Mouse (Mus musculus) CD4-positive helper T cell, adult 2 months (primary cell): ENCODE results near the gene Txn1.

Experiments used
- DNase-seq: peaks from one replicate; pipeline ENCODE4 v3.0.0-alpha.2; 2012; ENCODE audit warnings: low read depth, missing footprints, low spot score

The Txn1 gene

DNA sequence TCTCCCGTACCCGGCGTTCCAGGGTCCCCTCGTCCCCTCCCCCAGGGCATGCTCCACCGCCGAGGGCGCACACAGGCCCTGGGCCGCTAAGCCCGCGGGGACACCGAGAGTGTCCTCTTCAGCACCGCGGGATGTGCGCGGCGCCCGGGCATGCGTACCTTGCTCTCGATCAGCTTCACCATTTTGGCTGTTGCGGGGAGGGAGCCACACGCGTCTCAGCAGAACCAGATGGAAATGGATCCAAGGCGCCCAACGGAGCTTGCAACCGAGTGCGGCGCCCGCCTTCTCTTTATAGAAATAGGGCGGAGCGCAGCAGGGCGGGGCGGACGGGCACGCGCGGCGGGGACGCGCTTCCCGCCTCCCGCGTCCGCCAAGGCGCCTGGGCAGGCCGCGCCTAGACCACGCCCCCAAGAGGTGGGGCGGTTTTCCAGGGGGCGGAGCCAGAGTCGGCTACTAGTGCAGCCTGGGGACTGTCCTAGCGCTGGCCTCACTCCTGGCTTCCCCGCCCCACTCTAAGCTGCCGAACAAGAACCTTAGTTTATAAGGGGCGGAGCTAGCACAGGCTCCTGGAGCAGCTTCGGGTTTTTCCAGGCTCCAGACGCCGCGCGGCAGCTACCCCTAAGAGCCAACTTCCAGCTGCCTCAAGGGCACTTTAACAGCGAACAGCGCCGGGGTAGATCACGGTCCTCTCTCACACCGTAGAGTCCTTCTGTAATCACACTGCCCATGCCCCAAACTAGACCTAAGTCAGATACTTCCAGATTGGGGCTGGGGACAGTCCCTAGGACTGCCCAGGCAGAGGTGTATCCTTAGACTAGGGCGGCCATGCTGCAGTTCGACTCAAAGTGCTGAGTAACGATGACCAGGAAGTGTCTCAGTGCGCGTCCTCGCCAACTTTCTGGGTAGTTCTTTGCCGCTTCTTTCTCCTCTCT, at the start of gene Txn1:
TSS of gene Txn1 (minus strand) at position 383 of the 932 bp plus-strand sequence.
- peak; percentile 97 for DNase-seq

DNA sequence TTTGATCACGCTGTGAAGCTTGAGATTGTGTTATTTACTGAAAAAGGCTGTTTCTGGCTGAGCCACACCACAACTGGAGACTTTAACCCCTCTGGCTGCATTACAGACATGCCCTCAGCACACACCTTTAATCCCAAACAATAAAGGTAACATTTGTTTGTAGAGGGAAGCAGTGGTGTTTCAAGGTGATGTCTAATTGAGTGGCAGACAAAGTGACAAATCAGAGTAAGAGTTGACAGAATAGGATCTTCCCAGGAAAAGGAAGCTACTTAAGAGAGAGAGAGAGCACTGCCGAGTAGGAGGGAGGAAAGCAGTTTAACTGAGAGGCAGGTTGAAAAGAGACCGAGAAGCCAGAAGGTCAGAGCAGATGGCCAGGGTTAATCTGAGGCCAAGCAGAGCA, 47.3 kb upstream of the Txn1 start:
- DNase-seq: no peak

DNA sequence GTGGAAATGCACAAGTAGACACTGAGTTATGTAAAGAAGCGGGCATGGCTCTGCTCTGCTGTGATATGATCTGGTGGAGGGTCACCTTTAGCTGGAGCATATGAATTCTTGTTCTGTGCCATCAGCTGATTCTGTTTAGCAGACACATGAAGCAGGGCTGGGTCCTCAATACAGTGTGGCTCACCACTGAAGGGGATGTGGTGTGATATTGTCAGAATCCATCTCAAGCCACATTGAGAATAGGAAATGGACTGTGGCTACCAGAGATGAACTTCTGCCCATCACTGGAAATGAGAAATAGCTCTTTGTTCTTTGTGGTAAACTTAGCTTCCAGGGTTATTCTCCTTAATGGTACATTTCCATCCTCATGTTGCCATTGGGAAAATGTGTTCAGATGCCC, 35.2 kb upstream of the Txn1 start:
- DNase-seq: no peak

DNA sequence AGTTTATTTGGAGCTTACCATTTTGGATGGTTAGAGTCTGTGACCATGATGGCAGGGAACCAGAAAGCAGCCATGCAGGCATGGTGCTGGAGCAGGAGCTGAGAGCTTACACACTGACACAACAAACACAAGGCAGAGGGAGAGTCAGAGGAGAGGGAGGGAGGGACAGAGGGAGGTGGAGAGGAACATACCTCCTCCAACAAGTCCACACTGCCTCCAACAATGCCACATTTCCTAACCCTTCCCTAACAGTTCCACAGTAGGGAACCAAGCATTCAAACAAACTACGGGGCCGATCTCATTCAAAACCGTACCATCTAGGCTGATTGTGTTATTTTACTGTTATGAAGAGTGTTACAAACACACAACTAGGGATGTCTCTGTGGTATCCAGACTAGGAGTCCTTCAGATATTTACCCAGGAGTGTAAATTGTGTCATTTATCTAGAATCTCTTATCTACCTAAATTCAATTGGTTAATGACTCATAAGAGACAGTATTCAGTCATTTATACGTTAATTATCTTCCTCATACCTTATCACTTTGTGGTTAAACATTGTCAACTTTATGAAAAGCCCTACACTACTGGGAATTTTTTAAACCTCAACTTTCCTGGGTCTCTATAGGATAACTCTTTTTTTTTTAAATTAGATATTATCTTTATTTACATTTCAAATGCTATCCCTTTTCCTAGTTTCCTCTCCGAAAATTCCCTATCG, 18.3 kb upstream of the Txn1 start:
- no peak for DNase-seq

DNA sequence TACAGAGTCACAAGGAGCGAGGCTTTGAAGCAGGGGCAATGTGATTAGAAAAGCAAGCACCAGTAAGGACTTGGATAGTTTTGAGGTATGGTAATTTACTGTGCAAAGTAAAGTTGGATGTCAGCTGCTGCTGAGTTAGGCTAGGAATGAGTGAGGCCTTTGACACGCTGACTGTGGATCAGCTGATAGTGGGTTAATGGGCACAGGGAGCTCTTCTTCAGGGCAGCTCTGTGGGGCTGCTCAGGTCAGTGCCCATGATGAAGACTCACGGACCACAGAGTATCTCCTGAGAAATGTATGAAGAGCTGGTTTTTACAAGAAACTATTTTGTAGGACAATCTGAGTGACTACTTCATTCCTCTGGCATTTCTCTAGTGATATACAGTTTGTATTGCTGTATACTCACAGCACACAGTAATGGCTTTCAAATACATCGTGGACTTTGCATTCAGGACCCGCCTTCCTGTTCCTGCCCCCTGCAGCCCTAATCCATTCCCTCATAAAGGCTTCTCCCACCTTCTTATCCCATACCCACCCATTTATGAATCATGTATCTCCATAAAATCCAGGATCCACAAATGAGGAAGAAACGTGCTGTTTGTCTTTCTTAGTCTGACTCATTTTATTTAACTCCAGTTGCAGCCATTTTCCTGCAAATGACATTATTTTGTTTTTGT, 17.5 kb upstream of the Txn1 start:
- DNase-seq: no peak

DNA sequence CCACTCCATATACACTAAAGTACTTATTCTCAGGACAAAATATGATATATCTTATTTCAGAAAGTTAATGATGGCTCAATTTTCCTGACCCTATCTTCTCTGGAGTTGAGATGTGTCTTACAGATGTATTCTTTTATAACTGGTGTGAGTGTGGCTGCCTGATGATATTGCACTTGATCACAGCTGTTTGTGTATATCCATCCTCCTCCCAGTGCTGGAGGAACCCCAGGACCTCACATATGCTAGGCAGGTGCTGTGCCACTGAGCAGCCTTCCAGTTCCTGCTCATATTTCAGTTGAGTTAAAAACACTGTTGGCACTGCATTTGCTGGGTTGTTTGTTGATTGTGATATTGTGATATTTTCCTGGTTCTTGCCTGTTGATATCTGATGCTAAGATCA, 14.1 kb upstream of the Txn1 start:
- no peak for DNase-seq

DNA sequence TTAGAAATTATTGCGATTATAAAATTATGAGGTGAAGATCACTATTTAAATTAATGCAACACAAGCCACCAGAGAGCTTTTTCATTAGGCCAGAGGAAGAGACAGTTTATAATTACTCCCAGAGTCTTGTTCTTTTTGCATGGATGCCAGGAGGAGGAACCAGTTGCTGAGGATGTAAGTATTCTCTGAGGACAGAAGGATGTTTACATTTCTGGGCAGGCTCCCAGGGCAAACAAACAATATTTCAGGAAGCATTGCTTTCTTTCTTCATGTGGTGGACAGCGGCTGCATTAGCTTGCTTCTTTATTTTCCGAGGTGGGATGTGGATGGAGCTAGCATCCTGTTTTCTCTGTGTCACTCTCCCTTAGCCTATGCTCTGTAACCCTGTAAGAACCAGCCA, 11.0 kb upstream of the Txn1 start:
- DNase-seq: no peak

DNA sequence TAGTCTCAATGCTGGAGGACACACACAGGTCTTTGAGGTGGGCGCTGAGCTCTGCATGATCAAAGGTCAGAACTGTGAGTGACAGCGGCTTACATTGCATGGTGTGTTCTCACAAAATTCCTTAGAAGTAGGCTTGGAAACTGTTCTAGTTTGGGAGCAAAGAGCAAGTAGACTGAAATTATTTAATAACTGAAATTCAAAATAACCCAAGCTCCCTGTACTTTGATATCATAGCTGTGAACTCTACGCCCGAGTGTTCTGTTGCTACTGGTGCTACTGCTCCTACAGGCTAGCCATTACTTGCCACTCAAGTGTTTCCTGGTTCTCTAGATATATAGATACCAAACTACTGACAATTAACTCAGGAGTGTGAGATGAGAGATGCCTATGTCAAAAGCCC, 9.3 kb upstream of the Txn1 start:
- DNase-seq: no peak

DNA sequence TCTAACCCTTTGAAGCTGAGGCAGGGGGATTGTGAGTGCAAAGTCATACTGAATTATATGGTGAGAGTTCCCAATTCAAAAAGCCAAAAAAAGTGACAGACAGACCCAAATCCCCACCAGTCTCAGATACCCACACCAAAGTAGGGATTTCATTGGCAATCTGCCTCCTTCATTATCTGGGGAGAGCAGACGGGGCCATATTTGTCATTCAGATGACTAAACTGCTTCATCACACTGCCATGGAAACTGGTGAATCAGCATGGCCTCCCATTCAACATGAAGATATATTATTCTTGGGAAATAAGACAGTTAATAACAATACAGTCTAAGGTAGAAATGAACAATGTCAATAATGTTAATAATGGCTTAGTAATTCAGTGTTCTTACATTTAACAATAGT, 7.9 kb upstream of the Txn1 start:
- DNase-seq: no peak

DNA sequence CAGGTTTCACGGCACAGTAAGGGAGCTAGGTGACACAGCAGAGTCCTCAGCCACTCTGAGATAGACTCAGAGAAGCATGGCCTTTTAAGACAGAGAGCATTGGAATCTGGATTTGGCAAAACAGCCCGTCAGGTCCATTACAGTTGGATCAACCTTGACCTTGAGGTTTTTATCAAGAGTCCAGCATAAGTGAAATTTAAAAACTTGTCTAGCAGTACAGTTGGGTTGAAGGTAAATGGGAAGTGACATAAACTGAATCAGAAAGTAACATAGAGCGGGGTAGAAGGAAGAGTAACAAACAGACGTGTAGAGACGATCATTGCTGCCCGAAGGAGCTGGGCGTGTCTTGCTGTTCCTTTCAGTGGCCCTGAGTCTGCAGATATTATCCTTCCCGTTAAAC, 2.8 kb upstream of the Txn1 start:
- DNase-seq: no peak

DNA sequence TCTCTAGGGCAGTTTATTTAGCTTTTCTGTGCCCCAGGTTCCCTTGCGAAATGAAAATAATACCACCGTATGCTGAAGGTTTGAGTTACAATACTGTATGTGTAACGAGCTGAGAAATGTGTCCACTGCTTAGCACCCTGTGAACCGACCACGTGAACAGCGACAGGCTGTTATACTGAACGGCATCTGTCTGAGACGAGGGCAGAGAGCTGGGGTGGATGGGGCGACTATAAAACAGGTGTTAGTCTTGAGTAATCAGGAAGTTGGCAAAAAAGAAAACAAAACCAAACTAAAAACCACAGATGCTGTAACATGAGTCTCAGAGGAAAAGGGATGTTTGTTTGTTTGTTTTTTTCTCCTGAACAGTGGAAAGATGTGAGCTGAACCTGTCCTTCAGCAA, 1.9 kb upstream of the Txn1 start:
- peak; percentile 40 for DNase-seq

DNA sequence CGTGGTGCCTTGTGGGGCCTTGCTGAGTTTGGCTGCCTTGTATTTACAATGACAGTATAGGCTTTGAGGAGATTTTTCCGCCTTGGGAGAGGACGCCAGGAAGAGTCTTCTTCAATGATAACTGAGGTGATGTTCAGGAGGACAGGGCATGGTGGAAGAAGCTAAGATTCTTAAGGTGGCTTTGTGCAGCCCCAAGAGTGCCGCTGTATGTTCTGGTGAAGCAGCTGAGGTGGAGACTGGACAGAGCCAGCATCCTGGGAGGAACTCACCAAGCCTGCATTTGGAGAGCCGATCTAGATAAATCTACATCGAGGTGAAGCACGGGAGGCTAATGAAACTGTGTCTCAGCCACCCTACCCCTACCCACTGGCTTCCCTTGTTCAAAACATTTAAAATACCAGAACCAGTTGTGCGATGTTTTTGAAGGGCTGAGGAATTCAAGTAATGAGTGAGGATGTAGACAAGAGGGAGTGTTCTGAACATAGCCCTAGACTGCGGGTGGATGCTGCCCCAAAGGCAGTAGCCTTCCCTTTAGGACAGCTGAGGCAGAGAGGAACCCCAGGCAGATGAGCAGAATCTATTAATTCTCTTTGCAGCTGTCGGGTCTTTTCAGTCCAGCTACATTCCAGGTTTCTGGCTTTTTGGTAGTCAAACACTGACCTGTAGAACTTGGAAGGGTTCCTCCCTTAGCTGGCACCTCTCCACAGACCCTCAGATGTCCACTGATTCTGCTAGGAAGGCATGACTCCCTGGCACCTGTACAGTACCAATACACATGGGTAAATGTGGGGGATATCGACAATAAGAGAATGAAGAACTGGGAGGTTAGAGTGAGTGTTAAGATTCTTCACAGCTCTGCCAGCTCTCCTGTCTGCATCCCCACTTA, 1.2 kb upstream of the Txn1 start:
- DNase-seq: no peak

DNA sequence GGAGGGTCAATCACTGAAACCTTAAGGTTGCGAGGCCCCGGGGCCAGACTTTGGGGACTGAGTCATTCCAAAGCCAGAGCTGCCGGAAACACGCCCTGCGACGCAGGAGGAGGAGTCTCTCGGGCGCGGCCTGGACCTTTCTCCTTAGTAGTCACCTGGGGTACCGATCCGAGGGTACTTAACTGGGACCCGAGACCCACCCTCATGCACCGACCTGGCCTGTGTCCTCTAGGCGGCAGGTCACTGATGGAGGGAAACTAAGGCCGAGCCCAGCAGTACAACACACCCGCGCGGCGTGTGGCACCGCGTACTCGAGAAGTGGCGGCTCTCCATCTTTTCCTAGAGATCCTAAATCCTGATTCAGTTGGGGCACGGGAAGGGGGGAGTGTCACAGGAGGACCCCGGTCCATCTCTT, 660 bp downstream of the Txn1 start:
- peak; percentile 70 for DNase-seq

DNA sequence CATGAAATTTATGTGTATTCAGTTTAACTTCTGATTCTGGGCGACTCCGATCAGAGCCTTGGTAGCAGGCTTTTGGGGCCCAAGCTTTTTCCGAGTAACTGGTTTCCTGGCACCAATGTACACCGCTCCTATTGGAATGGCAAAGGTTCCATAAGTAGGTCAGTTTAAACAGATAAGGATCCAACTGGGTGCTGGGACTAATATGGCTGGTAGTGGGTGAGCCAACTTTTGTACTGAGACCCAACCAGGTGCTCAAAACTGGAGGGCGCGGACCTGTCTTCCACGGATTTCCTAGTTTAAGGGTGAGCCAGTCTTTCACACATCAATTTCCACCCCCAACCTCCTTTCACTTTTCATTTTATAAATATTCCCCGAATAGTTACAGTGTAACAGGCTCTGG, 1.2 kb downstream of the Txn1 start:
- DNase-seq: peak; percentile 9

DNA sequence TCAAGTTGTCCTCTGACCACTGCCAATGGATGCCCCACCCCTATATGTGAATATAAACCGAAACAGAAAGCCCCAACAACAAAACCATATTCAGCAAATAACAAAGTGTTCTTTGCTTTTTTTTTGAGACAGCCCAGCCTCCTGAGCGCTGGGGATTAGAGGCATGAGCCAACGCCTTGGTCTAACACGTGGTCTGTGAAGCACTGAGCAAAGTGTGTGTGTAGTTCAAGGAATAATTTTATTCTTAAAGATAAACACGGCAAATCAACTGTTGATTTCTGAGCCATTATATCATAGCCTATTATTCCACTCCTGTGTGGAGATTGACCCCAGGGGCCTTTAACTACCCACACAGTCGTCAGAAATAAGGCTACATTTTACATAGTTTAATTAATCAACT, 1.6 kb downstream of the Txn1 start:
- DNase-seq: peak; percentile 37

DNA sequence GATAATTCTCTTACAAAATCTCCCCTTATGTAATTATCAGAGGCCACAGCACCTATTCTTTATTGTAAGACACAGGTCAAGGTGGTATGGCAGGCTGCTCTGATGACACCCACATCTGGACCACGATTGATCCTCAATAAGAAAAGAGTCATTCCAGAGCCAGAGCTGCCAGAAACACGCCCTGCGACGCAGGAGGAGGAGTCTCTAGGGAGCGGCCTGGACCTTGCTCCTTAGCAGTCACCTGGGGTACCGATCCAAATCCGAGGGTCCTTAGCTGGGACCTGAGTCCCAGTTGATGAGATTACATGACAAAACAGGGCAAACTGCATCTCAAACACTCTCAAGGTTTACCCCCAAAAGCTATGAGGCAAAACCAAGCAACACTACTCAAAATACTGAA, 2.4 kb downstream of the Txn1 start:
- no peak for DNase-seq

DNA sequence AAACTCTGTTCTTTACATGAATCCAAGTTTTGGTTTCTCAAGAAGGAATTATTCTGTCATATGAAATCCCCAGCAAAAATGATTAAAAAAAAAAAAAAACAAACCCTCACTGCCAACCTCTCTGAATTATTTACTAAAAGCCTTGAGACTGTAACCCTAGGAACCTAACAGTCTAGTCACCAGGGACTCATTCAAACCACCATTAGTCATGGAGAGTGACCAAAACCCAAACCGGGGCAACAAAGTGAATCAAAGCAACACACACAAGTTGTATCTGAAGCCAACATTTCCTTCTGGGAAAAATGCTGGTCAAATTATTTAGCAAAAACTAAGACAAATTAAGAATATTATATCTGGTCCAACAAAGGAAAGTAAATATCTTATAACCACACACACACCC, 3.3 kb downstream of the Txn1 start:
- DNase-seq: no peak

DNA sequence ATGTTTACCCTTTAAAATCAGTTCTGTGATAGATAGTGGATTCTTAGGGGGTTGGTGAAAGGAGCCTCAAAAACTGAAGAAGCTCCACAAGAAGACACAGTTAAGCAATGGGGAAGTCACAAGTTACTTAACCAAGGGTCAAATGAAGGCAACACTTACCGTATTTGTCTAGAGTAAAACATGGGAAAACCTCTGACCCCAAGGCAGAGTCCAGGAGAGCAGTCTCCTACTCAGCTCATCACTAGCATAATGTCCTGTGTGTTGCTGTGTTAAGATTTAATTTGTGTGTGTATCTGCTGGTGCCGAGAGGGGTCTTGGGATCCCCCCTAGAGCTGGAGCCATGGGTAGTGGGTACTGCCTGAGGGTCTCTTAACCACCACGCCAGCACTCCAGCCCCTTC, 3.8 kb downstream of the Txn1 start:
- no peak for DNase-seq

DNA sequence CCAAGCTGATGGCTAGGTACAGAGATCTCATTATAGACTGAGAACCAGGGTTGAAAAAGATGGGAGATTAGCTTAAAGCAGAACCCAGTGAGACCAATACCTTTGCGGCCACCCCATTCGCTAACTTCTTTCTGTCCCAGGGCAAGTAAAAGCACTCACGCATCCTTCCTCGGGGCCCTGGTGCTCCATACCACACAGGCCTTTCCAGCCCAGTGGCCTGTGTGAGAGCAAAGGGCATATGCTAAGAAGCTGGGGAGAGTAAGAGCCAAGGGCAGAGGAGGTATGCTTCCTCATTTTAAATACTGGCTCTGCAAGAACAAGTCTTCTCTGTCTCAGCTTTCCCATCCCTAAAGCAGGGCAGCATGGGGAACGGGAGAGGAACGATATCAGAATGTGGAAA, 6.3 kb downstream of the Txn1 start:
- no peak for DNase-seq

DNA sequence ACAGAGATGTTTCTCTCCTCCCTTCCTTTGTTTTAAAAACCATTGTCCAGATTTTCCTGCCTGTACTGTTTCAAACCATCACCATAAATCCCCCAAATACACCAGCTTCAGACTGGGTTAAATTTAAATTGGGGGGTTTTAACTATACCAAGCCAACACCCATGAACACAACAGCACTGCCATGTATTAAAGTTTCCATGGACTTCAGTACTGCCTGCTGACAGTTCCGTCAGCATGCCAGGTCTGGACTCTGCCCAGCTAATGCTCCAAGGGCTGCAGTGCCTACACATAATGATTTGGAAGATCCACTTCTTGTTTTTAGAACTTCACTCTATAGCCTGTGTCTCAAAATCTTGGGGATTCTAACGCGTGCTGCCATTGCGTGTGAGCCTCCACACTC, 8.7 kb downstream of the Txn1 start:
- no peak for DNase-seq

DNA sequence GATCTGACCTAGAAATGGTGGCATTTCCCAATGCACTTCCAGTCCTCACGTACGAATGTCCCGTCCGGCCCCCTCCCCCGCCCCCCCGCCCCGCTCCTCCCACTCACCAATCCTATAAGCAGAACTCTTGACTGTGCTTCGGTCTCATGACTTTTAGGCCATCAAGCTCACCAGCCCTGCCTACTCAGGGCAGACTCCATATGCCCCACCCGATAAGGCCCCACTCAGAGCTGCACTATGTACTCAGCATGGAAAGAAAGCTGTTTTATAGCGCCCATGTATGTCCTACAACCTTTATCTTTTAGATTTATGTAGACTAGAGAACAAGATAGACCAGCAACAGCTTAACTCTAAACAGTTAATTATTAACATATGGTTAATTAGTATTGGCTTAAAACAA, 9.2 kb downstream of the Txn1 start:
- DNase-seq: no peak

DNA sequence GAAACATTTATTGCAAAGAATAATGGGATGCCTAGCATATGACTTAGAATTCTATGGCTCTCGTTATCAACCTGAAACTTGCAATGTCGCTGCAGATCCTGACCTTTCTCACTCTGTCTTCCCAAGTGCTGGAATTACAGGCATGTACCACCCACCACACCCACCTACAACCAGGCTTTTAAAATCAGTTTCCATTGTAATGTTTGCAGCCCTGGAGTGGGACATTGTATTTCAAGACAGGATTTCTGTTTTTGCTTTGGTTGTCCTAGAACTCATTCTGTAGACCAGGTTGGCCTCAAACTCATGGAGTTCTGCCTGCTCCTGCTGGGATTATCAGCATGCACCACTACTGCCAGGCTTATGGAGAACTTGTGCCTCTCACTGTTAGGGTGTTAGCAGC, 13.3 kb downstream of the Txn1 start:
- DNase-seq: no peak
